Mouse (Mus musculus): ENCODE results near the gene Agrn. TPM values are rescaled to one million over a fixed set of nuclear protein-coding genes. Genes with fewer than 3 reads are reported as not detected.

Agrn gene
- total RNA-seq (2015), result 2.9 and 4.2 TPM in 2 replicates
- total RNA-seq (2017), result 1.8 and 2.9 TPM in 2 replicates

DNA sequence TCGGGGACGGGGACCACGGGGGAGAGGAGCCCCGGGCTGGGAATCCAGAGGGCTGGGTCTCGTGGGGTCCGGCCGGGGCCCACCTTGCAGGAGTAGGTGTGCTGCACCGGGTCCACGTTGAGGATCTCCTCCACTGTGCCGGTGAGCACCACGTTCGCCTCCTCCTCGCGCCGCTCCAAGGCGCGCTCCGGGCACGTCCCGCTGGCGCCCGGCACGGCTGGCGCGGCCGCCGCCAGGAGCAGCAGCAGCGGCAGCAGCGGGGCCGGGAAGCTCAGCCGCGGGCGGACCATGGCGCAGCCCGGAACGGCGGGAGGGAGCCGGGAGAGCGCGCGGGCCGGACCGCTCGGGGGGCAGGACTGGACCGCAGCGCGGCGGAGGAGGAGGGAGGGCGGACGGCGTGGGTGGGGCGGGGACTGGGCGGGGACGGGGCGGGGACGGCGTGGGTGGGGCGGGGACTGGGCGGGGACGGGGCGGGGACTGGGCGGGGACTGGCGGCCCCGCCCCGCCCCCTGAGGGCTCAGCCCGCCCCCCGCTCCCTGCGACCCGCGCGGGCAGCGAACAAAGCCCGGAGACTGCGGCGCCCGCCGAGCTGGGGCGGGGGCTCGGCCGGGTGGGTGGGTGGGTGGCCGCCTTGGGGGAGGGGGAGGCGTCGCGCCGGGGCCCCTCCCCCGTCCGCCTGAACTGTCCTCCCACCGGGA, at the start of gene Agrn:
Gene Agrn, minus strand, starts transcription at position 358 of the 698 bp plus-strand sequence.
- peak; percentile 56 for ATAC-seq (ENCODE audit: poor library complexity, severe bottlenecking)

DNA sequence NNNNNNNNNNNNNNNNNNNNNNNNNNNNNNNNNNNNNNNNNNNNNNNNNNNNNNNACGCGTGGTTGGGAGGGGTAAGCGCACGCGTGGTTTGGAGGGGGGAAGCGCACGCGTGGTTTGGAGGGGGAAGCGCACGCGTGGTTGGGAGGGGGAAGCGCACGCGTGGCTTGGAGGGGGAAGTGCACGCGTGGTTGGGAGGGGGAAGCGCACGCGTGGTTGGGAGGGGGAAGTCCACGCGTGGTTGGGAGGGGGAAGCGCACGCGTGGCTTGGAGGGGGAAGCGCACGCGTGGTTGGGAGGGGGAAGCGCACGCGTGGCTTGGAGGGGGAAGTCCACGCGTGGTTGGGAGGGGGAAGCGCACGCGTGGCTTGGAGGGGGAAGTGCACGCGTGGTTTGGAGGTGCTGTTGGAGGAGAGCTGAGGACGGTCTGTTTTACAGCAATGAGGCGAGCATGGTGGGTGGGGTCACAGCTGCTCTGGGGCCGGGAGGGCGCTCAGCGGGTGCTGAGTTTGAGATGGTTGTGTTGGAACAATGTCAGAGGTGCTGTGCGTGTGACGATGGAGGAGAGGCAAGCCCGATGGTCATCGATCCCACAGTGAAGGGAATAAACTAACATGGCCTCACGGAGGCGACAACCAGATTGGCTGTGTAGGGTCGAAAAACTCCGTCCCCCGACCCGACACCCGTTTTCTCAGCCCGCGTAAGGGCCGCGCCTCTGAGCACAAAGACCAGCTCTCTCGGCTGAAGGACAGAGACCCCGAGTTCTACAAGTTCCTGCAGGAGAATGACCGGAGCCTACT, 39.6 kb upstream of the Agrn start:
- ATAC-seq (ENCODE audit: poor library complexity, severe bottlenecking), result peak; percentile 16; the same call in 1 of the 2 replicates

DNA sequence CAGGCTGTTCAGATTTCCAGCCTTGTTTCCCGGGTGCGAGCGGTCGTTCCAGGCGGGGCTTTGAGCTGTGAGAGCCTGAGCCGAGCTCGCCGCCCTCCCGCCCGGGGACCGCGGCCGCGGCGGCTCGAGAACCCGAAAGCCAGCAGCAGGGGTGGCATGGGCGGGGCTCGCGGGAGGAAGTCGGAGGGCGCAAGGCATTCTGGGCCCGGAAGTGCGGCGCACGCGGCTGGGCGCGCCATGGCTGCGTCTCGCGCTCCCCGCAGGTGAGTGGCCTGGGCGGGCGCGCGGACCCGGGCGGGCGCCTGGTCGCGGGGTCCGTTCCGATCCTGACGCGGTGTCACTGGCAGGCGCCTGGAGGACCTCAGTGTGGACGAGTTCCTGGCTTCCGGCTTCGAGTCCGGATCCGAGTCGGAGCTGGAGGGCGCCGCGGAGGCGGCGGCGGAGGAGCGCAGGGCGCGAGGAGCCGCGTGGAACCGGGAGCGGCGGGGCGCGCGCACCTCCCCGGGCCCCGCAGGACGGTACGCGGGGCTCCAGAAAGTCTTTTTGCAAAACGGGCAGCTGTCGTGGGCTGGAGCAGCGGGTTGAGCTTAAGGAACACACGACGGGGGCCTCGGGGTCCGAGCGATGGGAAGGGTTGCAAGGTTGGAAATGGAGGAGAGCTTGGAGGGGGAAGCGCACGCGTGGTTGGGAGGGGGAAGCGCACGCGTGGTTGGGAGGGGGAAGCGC, 38.7 kb upstream of the Agrn start, which contains the start of gene Noc2l:
Gene Noc2l, plus strand, starts transcription at position 203 of the 726 bp plus-strand sequence.
- ATAC-seq (ENCODE audit: poor library complexity, severe bottlenecking), result peak; percentile 84

DNA sequence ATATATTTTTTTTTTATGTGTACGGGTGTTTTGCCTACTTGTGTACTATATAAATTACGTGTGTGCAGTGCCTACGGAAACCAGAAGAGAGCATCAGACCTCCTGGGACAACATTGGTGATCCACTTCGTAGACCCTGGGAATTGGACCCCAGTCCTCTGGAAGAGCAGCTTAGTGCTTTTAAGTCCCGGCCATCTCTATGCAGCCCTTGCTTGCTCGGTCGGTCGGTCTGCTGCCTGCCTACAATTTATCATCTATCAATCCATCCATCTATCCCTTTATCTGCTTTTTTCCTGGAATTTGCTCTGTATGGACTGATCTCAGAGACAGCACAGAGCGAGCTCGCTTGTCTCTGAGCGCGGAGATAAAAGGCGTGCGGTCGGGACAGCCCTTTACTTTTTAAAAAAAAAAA, 38.1 kb upstream of the Agrn start:
- peak; percentile 2 for ATAC-seq (ENCODE audit: poor library complexity, severe bottlenecking)

DNA sequence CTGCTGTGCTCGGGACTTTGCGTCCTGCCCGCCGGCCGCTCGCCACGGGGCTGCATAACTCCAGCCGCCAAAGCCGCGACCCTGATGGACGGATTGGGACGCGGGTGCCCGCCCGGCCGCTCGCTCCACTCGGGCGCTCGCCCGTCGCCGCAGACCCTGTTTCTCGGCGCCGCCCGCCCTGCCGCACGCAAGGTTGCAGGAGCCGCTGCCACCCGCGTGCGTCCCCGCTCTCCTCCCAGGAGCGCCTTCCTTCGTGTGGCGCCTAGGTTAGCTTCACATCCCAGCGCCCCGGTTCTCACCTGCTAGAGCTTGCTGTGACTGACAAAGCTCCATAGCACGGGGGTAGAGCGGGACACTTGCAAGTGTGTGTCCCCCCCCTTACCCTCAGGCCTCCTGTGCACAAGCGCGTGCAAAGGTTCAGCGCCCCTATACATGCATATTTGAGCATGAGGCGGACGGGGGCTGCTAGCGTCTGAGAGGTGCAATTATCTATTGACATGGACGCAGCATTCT, 37.5 kb upstream of the Agrn start, which contains the start of gene Plekhn1:
Gene Plekhn1, minus strand, starts transcription at position 157 of the 513 bp plus-strand sequence.
- ATAC-seq (ENCODE audit: poor library complexity, severe bottlenecking), result peak; percentile 37

DNA sequence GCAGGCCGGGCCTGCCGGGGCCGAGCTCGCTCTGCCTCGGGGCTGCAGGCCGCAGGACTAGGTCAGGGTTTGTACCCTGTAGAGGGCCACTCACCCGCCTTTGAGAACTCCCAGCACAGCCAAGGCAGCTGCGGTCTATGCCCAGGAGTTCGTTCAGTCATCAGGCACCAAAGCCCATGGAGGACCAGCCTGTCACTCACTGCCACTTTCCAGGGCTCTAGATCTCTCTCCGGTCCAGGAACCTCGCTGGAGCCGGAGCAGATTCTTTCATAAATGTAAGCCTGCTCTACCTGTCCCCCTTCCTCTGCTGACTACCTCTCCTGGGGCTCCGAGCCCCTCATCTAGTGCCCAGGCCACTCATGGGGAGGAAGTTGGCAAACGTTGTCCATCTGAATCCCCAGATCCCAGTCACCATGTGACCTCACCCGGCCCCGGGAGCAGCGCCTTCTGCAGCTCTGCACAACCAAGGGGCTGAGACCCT, 36.8 kb upstream of the Agrn start:
- no peak for ATAC-seq (ENCODE audit: poor library complexity, severe bottlenecking)

DNA sequence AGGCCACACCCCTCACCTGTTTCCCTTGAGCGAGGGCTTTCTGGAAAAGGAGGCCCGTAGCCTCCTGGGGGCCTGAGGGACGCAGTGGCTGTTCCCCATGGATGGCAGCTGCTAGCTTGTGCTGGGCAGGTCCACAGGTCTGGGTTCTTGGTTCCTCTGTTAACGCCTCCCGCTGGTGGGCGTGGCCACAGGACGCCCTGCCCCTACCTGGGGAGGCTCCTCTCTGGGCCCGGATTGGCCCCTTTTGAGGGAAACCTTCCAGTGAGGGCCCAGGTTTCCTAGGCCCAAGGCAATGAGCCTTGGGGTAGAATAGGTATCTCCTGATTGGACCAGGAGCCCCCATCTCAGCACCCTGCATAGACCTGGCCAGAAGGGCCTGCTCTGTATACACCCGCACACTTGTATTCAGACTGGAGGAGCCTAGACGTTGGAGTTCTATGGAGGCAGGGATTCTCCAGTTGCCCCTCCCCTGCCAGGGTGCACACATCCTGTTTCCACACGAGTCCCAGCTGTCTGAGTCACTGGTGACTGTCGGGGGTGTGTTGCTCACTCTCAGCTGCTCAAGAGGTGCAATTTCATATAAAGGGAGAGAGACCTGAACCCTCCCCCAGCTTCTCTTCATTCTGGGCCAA, 31.2 kb upstream of the Agrn start:
- ATAC-seq (ENCODE audit: poor library complexity, severe bottlenecking), result peak; percentile 41

DNA sequence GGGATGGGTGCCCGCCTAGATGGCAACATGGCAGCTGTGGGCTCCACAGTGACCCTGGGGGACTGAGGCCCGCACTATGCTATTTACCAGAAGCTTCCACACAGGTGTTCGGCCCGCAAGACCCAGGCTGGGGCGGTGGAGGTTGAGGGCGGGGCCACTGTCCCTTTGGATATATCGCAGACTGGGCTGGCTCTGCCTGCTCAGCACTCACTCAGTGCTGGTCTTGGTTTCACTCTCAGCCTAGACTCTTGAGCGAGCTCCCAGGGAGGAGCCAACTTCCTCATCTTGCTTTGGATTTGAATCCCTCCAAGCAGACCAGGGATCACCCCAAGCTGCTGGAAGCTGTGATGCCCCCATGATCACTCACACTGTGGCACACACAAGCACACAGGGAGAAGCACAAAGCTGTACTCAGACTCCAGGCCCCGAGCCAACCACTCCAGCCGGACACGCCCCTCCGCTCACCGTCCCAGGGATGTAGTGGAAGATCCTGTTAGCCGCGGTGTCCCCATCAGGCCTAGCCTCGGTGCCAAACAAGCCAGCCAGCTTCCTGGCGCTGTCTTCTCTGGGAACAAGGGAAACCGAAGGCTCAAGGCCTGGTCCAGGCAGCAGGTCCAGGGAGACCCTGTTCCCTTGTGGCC, 30.6 kb upstream of the Agrn start:
- peak; percentile 29; the same call in 1 of the 2 replicates for ATAC-seq (ENCODE audit: poor library complexity, severe bottlenecking)

DNA sequence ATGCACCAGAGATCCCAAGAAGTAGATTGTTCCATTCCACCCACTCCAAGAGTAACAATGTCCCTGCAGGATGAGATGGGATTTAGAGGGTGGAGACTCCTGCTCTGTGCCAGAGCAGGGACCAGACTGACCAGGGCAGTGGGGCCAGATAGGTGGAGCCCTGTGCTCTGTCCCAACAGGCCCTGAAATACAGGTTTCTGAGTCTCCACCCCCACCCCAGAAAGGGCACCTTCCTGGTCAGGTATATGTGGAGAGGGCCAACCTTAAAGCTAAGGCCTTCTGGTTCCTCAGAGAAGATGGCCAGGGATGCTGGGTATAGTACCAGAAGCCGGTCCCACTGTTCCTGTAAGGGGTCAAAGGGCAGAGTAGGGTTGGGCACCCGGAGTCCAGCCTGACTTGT, 27.0 kb upstream of the Agrn start:
- no peak for ATAC-seq (ENCODE audit: poor library complexity, severe bottlenecking)

DNA sequence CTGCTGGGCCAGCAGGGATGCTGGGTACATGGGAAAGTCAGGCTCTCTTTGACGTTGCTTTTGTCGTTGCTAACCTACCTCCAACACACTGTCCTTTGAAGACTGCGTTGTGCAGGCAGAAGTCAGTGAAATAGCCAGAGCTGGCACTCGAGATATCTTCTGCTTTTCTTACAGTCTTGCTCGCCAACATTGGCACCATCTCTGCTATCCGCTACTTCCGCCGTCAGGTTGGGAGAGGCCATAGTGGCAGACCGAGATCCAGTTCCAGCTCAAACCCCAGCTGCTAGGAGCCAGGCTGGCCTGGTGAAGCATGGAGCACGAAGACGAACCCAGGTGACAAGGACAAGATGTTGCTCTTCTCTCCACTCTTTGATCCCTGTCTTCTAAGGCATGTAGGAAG, 22.6 kb upstream of the Agrn start:
- ATAC-seq (ENCODE audit: poor library complexity, severe bottlenecking), result no peak

DNA sequence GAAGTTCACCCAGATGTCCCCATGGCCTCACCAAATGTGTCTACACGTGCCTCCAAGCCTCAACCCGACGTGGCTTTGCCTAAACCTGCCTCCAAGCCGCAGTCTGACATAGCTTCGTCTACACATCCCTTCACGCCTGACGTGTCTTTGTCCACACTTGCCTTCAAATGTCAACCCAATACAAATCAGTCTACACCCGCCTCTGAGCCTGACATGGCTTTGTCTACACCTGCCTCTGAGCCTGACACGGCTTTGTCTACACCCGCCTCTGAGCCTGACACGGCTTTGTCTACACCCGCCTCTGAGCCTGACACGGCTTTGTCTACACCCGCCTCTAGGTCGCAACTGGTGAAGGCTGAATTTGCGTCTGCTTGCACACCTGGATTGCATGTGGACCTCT, 20.6 kb upstream of the Agrn start:
- ATAC-seq (ENCODE audit: poor library complexity, severe bottlenecking), result no peak

DNA sequence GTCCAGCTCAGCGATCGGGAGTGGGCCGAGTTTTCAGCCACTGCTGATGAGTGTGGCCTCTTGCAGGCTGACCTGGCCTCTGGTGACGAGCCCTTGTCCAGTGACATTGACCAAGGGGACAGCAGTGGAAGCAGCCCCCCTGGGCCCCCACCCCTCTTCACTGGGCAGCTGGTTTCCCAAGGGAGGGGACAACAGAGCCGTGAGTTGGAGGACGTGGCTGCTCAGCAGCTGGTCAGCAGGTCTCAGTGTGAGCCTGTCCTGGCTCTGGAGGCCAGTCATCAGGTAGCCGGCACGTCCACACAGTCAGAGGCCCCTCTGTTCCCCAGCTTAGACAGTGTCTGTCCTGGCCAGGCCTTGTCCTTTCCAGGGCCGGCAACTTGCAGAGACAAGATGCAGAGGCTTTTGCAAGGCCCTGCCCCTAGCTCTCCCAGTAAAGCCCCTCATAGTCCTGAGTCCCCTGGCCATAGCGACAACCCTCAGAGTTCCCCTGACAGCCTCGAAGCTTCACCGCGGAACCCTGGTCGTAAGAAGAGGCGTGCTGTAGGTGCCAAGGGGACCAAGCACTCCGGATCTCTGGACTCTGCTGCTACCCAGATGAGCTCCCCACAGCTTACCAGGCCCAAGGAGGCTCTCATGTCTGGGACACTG, 19.9 kb upstream of the Agrn start:
- no peak for ATAC-seq (ENCODE audit: poor library complexity, severe bottlenecking)

DNA sequence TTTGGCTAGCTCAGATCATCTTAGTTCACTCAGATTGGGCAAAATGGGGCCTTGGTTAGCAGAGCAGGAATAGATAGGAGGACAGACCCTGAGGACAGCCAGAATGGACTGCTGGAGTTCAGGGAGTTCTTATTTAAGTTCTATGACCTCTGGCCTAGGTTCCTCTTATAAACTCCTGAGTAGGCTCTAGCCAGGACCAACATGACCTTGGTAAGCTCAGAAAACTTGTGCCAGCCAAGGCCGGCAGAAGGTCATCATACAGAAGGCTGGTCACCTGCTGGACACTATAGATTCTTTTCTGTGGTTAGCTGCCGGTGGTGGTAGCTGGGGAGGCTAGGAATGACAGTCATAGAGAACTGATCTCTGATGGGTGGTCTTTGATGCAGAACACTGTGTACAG, 18.9 kb upstream of the Agrn start:
- ATAC-seq (ENCODE audit: poor library complexity, severe bottlenecking), result no peak

DNA sequence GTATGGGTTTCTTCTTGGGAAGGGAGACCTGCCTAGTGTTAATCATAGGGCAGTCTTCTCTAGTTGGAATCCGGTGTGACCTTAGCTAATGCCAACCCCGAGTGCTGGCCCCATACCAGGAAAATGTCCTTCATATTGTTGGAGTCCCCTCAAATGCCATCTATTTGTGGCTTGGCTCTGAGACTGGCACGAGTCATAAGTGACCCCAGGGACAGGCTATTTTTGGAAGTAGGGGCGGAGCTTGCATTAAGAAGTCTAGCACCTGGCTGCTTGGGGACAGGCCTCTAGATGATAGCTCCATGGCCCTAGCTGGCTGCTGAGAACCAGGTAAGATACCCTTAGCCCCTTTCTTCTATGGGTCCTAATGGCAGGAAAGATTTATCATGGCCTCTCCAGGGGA, 18.4 kb upstream of the Agrn start, which contains the start of gene Perm1:
Gene Perm1, plus strand, starts transcription at position 220 of the 400 bp plus-strand sequence.
- no peak for ATAC-seq (ENCODE audit: poor library complexity, severe bottlenecking)

DNA sequence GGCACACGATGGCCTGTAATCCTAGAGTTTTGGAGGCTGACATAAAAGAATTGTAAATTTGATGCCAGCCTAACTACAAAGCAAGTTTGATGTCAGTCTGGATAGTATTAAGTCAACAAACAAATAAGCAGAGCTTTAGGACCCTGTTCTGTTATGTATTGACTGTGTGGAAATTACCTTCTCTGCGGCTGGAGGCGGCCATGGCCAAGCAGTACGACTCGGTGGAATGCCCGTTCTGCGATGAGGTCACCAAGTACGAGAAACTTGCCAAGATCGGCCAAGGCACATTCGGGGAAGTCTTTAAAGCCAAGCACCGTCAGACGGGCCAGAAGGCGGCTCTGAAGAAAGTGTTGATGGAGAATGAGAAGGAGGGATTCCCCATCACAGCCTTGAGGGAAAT, 15.8 kb upstream of the Agrn start:
- ATAC-seq (ENCODE audit: poor library complexity, severe bottlenecking), result no peak

DNA sequence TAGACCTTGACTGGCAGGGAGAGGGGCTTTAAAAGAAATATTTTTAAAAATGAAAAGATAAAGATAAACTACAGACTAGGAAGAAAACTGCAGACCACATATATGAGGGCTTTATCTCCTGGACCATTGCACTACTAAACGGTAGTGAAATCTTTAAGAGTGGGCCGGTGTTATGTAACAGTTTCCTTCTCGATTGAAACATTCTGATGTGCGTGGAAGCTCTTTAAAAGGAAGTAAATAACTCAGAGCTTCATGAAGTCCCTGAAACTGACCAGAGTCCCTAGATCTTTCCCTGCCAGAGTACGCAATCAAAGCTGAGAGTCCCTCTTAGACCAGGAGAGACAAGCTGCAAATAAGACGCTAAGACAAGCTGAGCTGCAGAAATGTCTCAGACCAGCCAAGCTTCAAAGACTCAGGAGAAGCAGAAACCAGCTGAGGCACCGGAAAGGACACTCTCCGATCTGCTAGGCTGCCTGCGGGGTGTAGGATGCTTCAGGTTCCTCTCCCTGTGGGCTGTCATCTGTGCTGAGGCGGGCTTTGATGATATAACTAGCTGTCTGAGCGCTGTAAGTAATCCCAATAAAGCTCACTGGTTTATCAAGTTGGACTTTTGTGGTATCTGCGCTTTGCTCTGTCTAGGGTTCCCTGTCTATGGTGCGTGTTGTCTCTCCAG, 12.8 kb upstream of the Agrn start:
- ATAC-seq (ENCODE audit: poor library complexity, severe bottlenecking), result peak; percentile 89

DNA sequence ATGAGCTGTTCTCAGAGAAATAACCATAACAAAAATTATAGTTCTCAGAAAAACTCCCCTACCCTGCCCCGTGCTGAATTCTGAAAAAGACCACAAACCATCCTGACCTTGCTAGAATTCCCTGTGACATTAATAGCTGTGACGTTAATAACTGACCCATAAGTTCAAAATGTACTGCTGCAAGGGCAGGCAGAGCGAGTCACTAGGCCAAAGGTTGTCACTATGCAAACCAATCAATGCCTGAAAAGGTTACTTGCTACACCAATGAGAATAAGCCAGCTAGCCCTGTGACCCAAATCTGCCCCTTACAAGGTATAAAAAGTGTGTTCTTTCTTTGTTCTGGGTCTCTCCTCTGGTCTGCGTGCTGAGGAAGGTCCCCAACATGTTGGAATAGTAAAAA, 11.6 kb upstream of the Agrn start:
- ATAC-seq (ENCODE audit: poor library complexity, severe bottlenecking), result no peak

DNA sequence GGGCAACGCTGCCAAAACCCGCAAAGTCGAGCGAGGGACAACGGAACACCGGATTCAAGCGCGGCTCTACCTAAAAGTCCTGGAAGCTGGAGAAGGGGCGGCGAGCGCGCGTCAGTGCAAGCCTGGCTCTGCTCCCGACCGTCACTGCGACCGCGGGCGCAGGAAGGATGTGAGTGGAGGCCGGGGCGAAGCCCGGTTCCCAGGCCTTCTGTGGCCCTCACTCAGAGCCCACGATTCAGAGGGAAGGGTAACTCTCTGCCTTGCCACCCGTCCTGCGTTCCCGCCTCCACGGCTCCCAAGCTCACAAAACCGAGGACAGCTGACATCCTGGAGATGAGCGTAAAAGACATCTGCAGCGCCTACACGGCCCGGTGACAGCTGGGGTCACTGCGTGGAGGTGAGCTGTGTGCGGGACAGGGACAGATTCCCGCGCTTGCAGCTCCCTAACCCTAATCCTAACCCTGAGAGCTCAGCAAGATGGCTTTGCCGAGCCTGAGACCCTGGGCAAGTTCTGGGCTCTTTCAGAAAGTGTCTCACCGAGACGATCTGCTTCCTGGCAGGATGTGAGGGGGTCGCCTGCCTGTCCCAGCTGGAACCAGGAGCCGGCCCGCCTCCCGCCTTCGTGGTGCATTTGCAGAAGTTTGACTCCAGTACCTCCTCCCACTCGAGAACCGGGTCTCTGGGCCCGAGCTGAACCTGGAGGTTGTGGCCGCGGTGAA, 6.3 kb upstream of the Agrn start:
- peak; percentile 39 for ATAC-seq (ENCODE audit: poor library complexity, severe bottlenecking)

Measured in megakaryocyte, adult 5-6 weeks (primary cell).